Mouse (Mus musculus): ENCODE data around the gene Parp8. TPM values are rescaled to one million over a fixed set of nuclear protein-coding genes. Genes with fewer than 3 reads are reported as not detected.
A peak's percentile ranks its signal among the peaks of the same experiment; 100 is the strongest.

Parp8 gene
- polyA plus RNA-seq, 1 experiment: 23.5 TPM

GRCm38 (mm10) chr13:116884422-116884942 lies 140.9 kb downstream of the Parp8 start:
- no peak for DNase-seq (ENCODE audit: extremely low spot score in 1 of 2, low spot score in 1 of 2)

GRCm38 (mm10) chr13:116882226-116882625 lies 143.1 kb downstream of the Parp8 start:
- DNase-seq (ENCODE audit: extremely low spot score in 1 of 2, low spot score in 1 of 2): no peak

GRCm38 (mm10) chr13:116879580-116880192 lies 145.7 kb downstream of the Parp8 start:
- peak in 1 of 2 experiments; percentile 23 for DNase-seq (ENCODE audit: extremely low spot score in 1 of 2, low spot score in 1 of 2)

- no peak for DNase-seq (ENCODE audit: extremely low spot score in 1 of 2, low spot score in 1 of 2)
Observed at GRCm38 (mm10) chr13:116870221-116870620, 155.1 kb downstream of the Parp8 start.

GRCm38 (mm10) chr13:116843937-116844336 lies 181.4 kb downstream of the Parp8 start:
- DNase-seq (ENCODE audit: extremely low spot score in 1 of 2, low spot score in 1 of 2): no peak

- no peak for DNase-seq (ENCODE audit: extremely low spot score in 1 of 2, low spot score in 1 of 2)
Observed at GRCm38 (mm10) chr13:116830984-116831383, 194.4 kb downstream of the Parp8 start.

- no peak for DNase-seq (ENCODE audit: extremely low spot score in 1 of 2, low spot score in 1 of 2)
Observed at GRCm38 (mm10) chr13:116829015-116829414, 196.3 kb downstream of the Parp8 start.

- DNase-seq (ENCODE audit: extremely low spot score in 1 of 2, low spot score in 1 of 2): no peak
Observed at GRCm38 (mm10) chr13:116811456-116811855, 213.9 kb downstream of the Parp8 start.

Other genes with a start within 250 kb of the Parp8 start
- gene Emb, start 183.0 kb upstream of the Parp8 start, polyA plus RNA-seq (2012; rRNA removed): 12.2 and 12.9 TPM in 2 replicates
- gene Gm17509, start 195.5 kb upstream of the Parp8 start, polyA plus RNA-seq (2012; rRNA removed): 1.2 TPM in 2 replicates

All from frontal cortex, adult 2 months (tissue).